Mouse (Mus musculus): ENCODE data around the gene Zfy1.
A peak's percentile ranks its signal among the peaks of the same experiment; 100 is the strongest.
"Not testable (repeated sequence)": the region's sequence is repeated elsewhere in the genome, so short reads cannot be mapped to it uniquely, and the experiment has no call there.

Zfy1 gene

GRCm38 (mm10) chrY:797309-797708 is at the start of gene Zfy1:
TSS of gene Zfy1 (minus strand) at chrY:797409.
- DNase-seq (ENCODE audit: low read depth, low spot score) = not testable (repeated sequence)

- DNase-seq (ENCODE audit: low read depth, low spot score) = no peak
These were observed 21.2 kb upstream of the Zfy1 start, which contains the start of gene Uba1y for GRCm38 (mm10) chrY:818396-818795. TSS of gene Uba1y (plus strand) at chrY:818649.

- peak; percentile 82 for DNase-seq (ENCODE audit: low read depth, low spot score)
These were observed 11.9 kb upstream of the Zfy1 start for GRCm38 (mm10) chrY:808991-809661.
